Mouse (Mus musculus) layer of hippocampus, postnatal 36 days (tissue): Measurements from ENCODE around the gene Tacc2. TPM values are rescaled to one million over a fixed set of nuclear protein-coding genes. Genes with fewer than 3 reads are reported as not detected.
"Not testable (repeated sequence)": the region's sequence is repeated elsewhere in the genome, so short reads cannot be mapped to it uniquely, and the experiment has no call there.

ENCODE experiments used
- DNase-seq, 2 experiments: peaks; one replicate each; pipeline ENCODE4 v3.0.0; 2022
- total RNA-seq, 2 experiments: library from RNA; stranded (reverse); gene quantifications; 2 replicates each; pipeline ENCODE4 v1.2.3; 2021

Gene Tacc2
- total RNA-seq, result 10 to 100 TPM; 73.1 to 82.4 TPM

- DNase-seq, result no peak
These were observed at the start of gene Tacc2 for GRCm38 (mm10) chr7:130577388-130578003. Tacc2 (plus strand) TSS chr7:130577438.

- DNase-seq, result not testable (repeated sequence)
These were observed 46.1 kb upstream of the Tacc2 start for GRCm38 (mm10) chr7:130531138-130531537.

- peak; percentile 79 to 90 for DNase-seq
These were observed 43.6 kb upstream of the Tacc2 start for GRCm38 (mm10) chr7:130533316-130534260.

GRCm38 (mm10) chr7:130535174-130535573 lies 42.1 kb upstream of the Tacc2 start:
- no peak for DNase-seq

GRCm38 (mm10) chr7:130537068-130537467 lies 40.2 kb upstream of the Tacc2 start:
- no peak for DNase-seq

GRCm38 (mm10) chr7:130540176-130540575 lies 37.1 kb upstream of the Tacc2 start:
- no peak for DNase-seq

GRCm38 (mm10) chr7:130543181-130543580 lies 34.1 kb upstream of the Tacc2 start:
- DNase-seq, result no peak

GRCm38 (mm10) chr7:130545401-130545800 lies 31.8 kb upstream of the Tacc2 start:
- DNase-seq, result no peak

GRCm38 (mm10) chr7:130545893-130546292 lies 31.3 kb upstream of the Tacc2 start:
- DNase-seq, result no peak

- no peak for DNase-seq
These were observed 30.8 kb upstream of the Tacc2 start for GRCm38 (mm10) chr7:130546421-130546790.

- DNase-seq, result peak; percentile 89
These were observed 30.3 kb upstream of the Tacc2 start for GRCm38 (mm10) chr7:130546791-130547484.

GRCm38 (mm10) chr7:130547635-130548175 lies 29.5 kb upstream of the Tacc2 start:
- no peak for DNase-seq

GRCm38 (mm10) chr7:130552780-130553179 lies 24.5 kb upstream of the Tacc2 start:
- no peak for DNase-seq

- DNase-seq, result no peak
These were observed 23.9 kb upstream of the Tacc2 start for GRCm38 (mm10) chr7:130553321-130553720.

- no peak for DNase-seq
These were observed 21.6 kb upstream of the Tacc2 start for GRCm38 (mm10) chr7:130555597-130555996.

GRCm38 (mm10) chr7:130558592-130558991 lies 18.6 kb upstream of the Tacc2 start:
- no peak for DNase-seq

- DNase-seq, result no peak
These were observed 16.3 kb upstream of the Tacc2 start for GRCm38 (mm10) chr7:130560933-130561332.

GRCm38 (mm10) chr7:130563276-130563675 lies 14.0 kb upstream of the Tacc2 start:
- no peak for DNase-seq

- no peak for DNase-seq
These were observed 13.4 kb upstream of the Tacc2 start for GRCm38 (mm10) chr7:130563880-130564279.

GRCm38 (mm10) chr7:130564596-130564995 lies 12.6 kb upstream of the Tacc2 start:
- no peak for DNase-seq

GRCm38 (mm10) chr7:130568783-130569436 lies 8.3 kb upstream of the Tacc2 start:
- no peak for DNase-seq

- DNase-seq, result no peak
These were observed 6.8 kb upstream of the Tacc2 start for GRCm38 (mm10) chr7:130570472-130570871.
